Mouse (Mus musculus): ENCODE data around the gene Cenpe. TPM values are rescaled to one million over a fixed set of nuclear protein-coding genes. Genes with fewer than 3 reads are reported as not detected.
"Not testable (repeated sequence)": the region's sequence is repeated elsewhere in the genome, so short reads cannot be mapped to it uniquely, and the experiment has no call there.

The Cenpe gene
- 4.9 and 7.0 TPM in 2 replicates for polyA plus RNA-seq (2015; fragmentation: Nextera tagmentation; extraction: Ambion mirVana)

DNA sequence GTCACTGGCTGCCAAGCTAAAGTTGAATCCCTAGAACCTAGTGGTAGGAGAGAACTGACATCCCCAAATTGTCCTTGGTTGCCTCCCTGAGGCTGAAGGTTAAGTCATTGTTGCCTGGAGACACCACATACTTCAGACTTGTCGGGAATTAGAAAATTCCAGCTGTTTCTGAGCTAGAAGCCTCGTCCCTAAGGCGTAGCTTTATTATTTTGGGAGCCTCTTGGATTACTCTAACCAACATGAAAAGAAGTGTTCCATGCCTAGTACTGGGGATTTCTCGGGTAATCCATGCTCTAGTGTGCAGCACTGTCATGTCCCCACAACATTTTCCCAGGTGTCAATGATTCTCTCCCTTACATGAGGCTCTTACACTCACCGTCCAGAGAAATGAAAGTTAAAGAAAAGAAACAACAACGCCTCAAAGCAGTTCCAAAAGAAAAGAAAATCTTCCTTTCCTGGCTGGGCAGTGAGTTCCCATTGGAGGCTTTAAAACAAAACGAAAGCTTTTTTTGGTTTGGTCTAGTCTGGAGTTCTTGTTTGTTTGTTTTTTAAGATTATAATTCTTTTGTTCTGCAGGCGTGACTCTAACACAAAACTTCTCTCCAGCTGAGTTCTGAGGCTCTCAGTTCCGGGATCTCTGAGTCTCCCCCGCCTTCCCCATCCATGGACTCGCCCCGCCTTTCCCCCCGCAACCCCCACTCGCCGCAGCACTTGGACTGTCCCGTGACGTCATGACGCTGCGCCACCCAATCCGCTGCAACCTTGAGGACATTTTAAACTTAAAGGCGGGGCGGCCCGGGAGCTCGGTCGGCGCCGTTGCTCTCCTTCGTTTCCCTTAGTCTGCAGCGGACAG is at the start of gene Cenpe:
Gene Cenpe (plus strand): TSS at position 733 of the 853 bp plus-strand sequence.
- Histone ChIP-seq H3K9ac (peak within 1 kb of the TSS; percentile 47), H3K4me2 (peak within 1 kb of the TSS; percentile 95), H3K4me1 (replicated peaks) (peaks cover 13% of the 10 kb centered on the region), H3K4me3 (peak within 1 kb of the TSS; percentile 96), H3K36me3 (no peaks in the 10 kb centered on the region), H3K27me3 (no peaks in the 10 kb centered on the region), H3K27ac (replicated peaks) (peak within 1 kb of the TSS; percentile 60; the same call in 1 of the 2 replicates), H3K9me3 (no peaks in the 10 kb centered on the region)
- WGBS: 5% methylated on average over 29 of the region's 29 CpGs
- ATAC-seq (ENCODE audit: low FRiP score, low read depth): peak; percentile 95

DNA sequence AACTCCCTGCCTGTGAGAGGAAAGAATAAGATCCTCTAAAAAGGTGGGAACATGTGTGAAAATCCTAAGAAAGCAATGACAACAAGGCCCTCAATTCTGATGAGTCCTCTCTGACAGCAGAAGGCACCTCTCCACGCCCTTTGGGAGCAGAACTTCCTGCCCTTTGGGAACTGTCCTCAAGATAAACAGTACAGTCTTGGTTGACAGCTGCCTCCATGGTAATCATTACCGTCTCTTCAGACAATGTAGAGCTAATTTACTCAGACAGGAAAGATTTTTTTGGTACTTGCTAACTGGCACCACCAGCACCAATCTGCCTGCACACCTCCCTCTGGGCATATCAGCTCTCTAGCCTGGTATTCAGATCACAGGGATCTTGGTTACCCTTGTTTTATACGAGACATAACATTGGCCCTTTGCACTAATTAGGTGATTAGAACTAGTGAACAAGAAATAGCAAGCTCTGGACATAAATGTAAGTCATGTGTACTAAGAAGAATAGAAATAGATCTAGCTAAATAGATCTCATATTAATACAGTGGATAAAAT is 40.4 kb upstream of the Cenpe start:
- H3K4me1 ChIP-seq (replicated peaks): no peaks in the 10 kb centered on the region
- no peak for ATAC-seq (ENCODE audit: low FRiP score, low read depth)
- no peak overlapping the region for H3K4me3 ChIP-seq
- no peaks in the 10 kb centered on the region for H3K36me3 ChIP-seq
- no peaks in the 10 kb centered on the region for H3K9me3 ChIP-seq
- H3K27me3 ChIP-seq: no peaks in the 10 kb centered on the region
- no peak overlapping the region for H3K4me2 ChIP-seq
- no peak overlapping the region for H3K27ac ChIP-seq (replicated peaks)
- 48% methylated on average over 3 of the region's 3 CpGs for WGBS
- H3K9ac ChIP-seq: no peak overlapping the region

DNA sequence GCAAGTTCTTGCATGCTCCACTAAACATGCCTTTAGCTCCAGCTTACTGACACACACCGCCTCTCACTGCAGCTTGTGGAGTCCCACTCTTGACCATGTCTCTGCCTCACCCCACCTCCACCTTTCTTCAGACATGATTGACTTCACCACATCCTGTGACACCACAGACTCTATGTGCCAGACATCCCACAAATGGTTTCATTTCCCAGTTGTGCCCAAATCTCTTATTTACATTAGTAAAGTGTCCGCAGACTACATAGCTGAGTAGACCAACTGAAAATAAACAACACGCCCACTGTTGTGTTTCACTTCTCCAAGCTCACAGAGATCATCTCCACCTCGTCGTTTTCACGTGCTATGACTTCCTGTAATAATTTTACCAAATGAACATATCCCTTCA is 20.5 kb upstream of the Cenpe start:
- 91% methylated on average over 6 of the region's 6 CpGs for WGBS
- ATAC-seq (ENCODE audit: low FRiP score, low read depth): no peak

DNA sequence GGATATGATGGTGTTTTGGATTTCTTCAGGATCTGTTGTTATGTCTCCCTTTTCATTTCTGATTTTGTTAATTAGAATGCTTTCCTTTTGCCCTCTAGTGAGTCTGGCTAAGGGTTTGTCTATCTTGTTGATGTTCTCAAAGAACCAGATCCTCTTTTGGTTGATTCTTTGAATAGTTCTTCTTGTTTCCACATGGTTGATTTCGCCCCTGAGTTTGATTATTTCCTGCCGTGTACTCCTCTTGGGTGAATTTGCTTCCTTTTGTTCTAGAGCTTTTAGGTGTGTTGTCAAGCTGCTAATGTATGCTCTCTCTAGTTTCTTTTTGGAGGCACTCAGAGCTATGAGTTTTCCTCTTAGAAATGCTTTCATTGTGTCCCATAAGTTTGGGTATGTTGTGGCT is 14.3 kb upstream of the Cenpe start:
- H3K9me3 ChIP-seq; ATAC-seq (ENCODE audit: low FRiP score, low read depth); H3K4me2 ChIP-seq; H3K36me3 ChIP-seq; H3K4me1 ChIP-seq (replicated peaks); H3K4me3 ChIP-seq; H3K9ac ChIP-seq; H3K27ac ChIP-seq (replicated peaks); H3K27me3 ChIP-seq: not testable (repeated sequence)
- 66% methylated on average over 2 of the region's 2 CpGs for WGBS

More for the DNA sequence above, 20.5 kb upstream of the Cenpe start:
- Histone ChIP-seq H3K9me3 (no peaks in the 10 kb centered on the region), H3K27ac (replicated peaks) (no peak overlapping the region), H3K4me2 (no peak overlapping the region), H3K9ac (no peak overlapping the region), H3K27me3 (no peaks in the 10 kb centered on the region), H3K4me1 (replicated peaks) (no peaks in the 10 kb centered on the region), H3K36me3 (no peaks in the 10 kb centered on the region), H3K4me3 (no peak overlapping the region)

DNA sequence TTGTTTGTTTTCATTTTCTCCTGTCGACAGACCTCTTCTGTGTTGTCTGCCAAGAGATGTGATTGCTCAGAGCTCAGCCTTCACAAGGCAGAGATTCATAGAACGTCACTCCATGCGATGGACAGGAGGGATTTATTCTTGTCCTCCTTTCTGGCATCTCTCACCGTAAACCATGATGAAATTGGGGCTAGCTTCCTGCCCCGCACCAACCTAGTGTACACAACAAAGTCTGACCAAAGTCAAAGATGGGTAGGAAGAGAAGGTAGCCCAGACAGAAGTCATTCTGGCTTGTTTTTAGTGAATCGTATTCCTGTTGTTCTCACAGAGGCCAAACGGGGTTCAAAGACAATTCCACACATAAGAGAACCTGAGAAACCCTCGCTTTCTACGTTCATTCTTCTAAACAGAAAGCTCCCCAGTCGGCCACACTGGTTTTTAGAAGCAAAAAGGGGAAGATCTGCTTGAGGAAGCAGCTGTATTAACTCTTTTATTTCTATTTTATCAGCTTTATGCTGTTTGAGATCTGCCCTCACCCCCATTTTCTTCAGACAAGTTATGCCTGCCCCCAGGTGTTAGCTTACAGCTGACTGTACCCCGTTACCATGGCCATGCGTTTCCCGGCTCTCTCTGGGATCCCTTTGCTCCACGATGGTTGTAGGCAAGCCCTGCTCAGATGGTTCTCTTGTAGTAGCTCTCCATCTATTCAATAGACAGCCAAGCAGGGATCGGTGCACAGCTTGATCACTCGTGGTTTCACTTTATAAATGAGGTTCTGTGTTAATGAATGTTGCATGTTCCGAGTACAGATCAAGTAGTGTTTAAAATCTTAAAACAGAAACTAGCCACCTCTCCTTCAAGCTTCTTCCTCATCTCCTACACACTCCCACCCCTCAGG is 11.7 kb upstream of the Cenpe start:
- no peaks in the 10 kb centered on the region for H3K36me3 ChIP-seq
- no peaks in the 10 kb centered on the region for H3K9me3 ChIP-seq
- WGBS: 86% methylated on average over 17 of the region's 17 CpGs
- no peaks in the 10 kb centered on the region for H3K4me1 ChIP-seq (replicated peaks)
- H3K9ac ChIP-seq: no peak overlapping the region
- H3K4me3 ChIP-seq: no peak overlapping the region
- no peak overlapping the region for H3K27ac ChIP-seq (replicated peaks)
- H3K4me2 ChIP-seq: no peak overlapping the region
- no peaks in the 10 kb centered on the region for H3K27me3 ChIP-seq
- ATAC-seq (ENCODE audit: low FRiP score, low read depth): no peak

DNA sequence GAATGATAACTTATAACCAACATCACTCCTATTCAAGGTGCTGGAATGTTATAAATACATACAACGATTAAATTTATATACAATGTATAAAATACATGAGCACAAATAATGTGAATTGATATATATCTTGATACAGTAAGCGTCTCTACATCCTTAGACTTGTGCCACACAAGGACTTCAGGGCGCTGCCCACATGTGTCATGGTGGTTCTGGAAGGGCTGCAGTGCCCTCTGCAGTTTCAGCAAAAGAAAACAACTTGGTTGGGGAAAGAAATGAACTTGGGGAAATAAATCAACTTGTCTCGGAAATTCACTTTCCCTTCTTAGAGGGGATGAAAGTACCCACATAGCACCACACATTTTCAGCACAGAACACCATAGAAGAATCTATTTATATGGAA is 5.7 kb upstream of the Cenpe start:
- Histone ChIP-seq H3K4me1 (replicated peaks) (peaks cover under 1% of the 10 kb centered on the region), H3K4me3 (no peak overlapping the region), H3K36me3 (no peaks in the 10 kb centered on the region), H3K27ac (replicated peaks) (no peak overlapping the region), H3K9me3 (no peaks in the 10 kb centered on the region), H3K9ac (no peak overlapping the region), H3K4me2 (no peak overlapping the region), H3K27me3 (no peaks in the 10 kb centered on the region)
- WGBS: 43% methylated on average over 4 of the region's 4 CpGs
- ATAC-seq (ENCODE audit: low FRiP score, low read depth): peak; percentile 79

DNA sequence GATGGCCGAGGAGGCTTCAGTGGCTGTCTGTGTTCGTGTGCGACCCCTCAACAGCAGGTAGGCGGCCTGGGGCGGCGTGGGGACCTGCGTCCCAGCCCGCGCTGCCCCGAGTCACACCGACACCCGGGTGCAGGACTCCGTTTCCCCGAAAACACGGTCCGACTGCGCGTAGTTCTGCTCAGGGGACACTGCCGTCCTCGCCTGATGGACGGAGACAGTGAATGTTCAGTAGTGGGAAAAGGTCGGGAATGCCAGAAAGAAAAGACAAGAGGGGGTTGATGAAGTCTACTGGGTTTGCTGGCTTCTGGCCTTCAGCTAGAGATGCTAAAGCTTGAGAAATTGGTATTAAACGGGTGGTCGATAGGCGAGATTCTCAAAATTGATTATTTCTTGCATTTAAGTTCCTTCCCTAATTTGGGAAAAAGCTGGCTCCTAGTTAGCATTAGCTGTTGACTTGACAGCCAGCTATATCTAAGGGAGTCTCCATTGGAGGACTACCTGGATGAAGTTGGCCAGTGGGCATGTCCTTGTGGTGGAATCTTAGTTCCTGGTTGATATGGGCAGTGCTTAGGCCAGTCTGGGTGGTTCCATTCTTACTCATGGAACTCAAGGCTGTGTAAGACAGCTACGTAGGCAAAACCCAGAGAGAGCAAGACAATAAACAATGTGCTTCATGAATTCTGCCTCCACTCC is 467 bp downstream of the Cenpe start:
- peak; percentile 4; the same call in 1 of the 2 replicates for ATAC-seq (ENCODE audit: low FRiP score, low read depth)
- no peaks in the 10 kb centered on the region for H3K27me3 ChIP-seq
- no peaks in the 10 kb centered on the region for H3K36me3 ChIP-seq
- under 1% methylated on average over 26 of the region's 26 CpGs for WGBS
- H3K27ac ChIP-seq (replicated peaks): no peak overlapping the region
- H3K4me2 ChIP-seq: peak overlapping the region; percentile 95
- peaks cover 13% of the 10 kb centered on the region for H3K4me1 ChIP-seq (replicated peaks)
- H3K9me3 ChIP-seq: no peaks in the 10 kb centered on the region
- peak overlapping the region; percentile 96 for H3K4me3 ChIP-seq
- H3K9ac ChIP-seq: peak overlapping the region; percentile 47

DNA sequence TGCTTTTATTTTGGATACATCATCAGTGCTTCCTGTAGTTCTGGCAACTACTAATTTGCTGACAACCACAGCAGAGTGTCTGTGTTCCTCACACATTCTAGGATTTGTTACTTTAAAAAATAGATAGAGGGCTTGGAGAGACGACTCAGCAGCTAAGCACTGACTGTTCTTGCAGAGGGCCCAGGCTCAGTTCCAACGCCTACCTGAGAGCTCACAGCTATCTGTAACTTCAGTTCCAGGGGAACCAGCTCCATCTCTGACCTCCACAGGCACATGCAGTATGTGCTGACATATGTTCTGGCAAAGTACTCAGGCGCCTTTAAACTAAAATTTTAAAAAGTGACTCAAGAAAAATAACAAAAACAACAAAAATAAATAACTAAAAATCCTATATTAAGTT is 19.7 kb downstream of the Cenpe start:
- WGBS: 88% methylated on average over 3 of the region's 3 CpGs
- no peak overlapping the region for H3K4me2 ChIP-seq

DNA sequence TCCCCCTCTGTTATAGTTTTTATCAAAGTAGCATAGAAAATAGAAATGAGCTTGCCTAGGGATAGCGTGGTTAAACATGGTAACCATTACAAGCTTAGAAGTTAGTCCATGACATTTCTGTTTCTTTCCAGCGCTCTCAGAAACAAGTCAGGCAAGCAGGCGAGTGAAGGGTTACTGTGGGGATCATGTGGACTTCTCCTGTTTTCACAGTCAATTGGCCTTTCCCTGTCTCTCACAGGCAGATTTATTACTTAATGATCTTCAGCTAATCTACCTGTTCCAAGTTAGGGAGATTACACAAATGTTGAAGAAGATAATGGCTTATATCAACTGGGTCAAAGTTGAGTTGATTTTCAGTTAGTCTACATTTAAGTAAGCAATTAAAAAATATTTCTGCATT is 20.1 kb downstream of the Cenpe start:
- ATAC-seq (ENCODE audit: low FRiP score, low read depth): no peak
- Histone ChIP-seq H3K27me3 (no peaks in the 10 kb centered on the region), H3K4me2 (no peak overlapping the region), H3K9ac (no peak overlapping the region), H3K4me1 (replicated peaks) (no peaks in the 10 kb centered on the region), H3K27ac (replicated peaks) (no peak overlapping the region), H3K4me3 (no peak overlapping the region), H3K36me3 (no peaks in the 10 kb centered on the region), H3K9me3 (no peaks in the 10 kb centered on the region)
- WGBS: 96% methylated on average over 3 of the region's 3 CpGs

More for the DNA sequence above, 19.7 kb downstream of the Cenpe start:
- Histone ChIP-seq H3K27me3 (no peaks in the 10 kb centered on the region), H3K9me3 (no peaks in the 10 kb centered on the region), H3K4me3 (no peak overlapping the region), H3K36me3 (no peaks in the 10 kb centered on the region), H3K9ac (no peak overlapping the region), H3K4me1 (replicated peaks) (no peaks in the 10 kb centered on the region), H3K27ac (replicated peaks) (no peak overlapping the region)
- no peak for ATAC-seq (ENCODE audit: low FRiP score, low read depth)

DNA sequence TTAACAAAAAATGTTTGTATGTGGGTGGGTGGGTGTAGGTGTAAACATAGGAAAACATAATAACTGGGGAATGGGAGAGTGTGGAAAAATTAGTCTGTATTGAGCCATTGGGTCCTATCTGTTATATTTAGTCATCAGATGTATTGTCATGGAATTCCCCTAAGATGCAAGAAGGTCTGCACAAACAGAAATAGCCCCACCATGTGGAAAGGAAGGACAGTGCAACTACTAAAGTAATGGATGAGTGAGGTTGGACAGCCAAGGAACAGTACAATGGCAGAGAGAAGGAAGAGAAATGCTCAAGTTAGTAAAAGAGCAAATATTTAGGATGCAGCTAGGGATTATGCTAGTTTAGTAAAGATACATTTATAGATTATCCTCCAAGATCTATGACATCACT is 33.4 kb downstream of the Cenpe start:
- H3K9ac ChIP-seq: no peak overlapping the region
- H3K27ac ChIP-seq (replicated peaks): no peak overlapping the region

DNA sequence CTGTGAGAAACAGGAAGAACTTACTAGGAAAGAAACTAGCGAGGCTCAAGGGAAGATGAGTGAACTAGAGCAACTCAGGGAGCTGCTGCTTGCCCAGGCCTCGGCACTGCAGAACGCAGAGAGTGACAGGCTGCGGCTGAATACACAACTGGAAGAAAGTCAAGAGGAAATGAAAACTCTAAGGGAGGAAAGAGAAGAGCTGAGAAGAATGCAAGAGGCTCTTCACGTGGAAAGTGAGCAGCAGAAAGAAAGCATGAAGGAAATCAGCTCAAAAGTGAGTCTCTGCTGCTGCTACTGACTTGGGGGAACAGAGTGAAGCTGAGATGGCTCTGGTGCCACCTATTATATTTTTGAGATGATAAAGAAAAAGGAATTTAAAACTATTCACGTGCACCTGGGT is 34.5 kb downstream of the Cenpe start:
- Histone ChIP-seq H3K4me2 (no peak overlapping the region), H3K9ac (no peak overlapping the region), H3K27ac (replicated peaks) (no peak overlapping the region), H3K9me3 (no peaks in the 10 kb centered on the region), H3K4me1 (replicated peaks) (no peaks in the 10 kb centered on the region), H3K4me3 (no peak overlapping the region), H3K27me3 (no peaks in the 10 kb centered on the region), H3K36me3 (peaks cover 2% of the 10 kb centered on the region; the same call in 1 of the 2 replicates)
- WGBS: 93% methylated on average over 6 of the region's 6 CpGs
- ATAC-seq (ENCODE audit: low FRiP score, low read depth): no peak

More for the DNA sequence above, 33.4 kb downstream of the Cenpe start:
- Histone ChIP-seq H3K27me3 (no peaks in the 10 kb centered on the region), H3K9me3 (no peaks in the 10 kb centered on the region), H3K36me3 (peaks cover 2% of the 10 kb centered on the region; the same call in 1 of the 2 replicates), H3K4me1 (replicated peaks) (no peaks in the 10 kb centered on the region), H3K4me2 (no peak overlapping the region), H3K4me3 (no peak overlapping the region)
- ATAC-seq (ENCODE audit: low FRiP score, low read depth): no peak
